Mouse (Mus musculus) adrenal gland, postnatal 10 days (tissue): ENCODE data around the gene Hexb. TPM values are rescaled to one million over a fixed set of nuclear protein-coding genes. Genes with fewer than 3 reads are reported as not detected.
"Not testable (repeated sequence)": the region's sequence is repeated elsewhere in the genome, so short reads cannot be mapped to it uniquely, and the experiment has no call there.

Experiments
- DNase-seq: peaks from one replicate; pipeline ENCODE4 v3.0.0; 2021; ENCODE audit warnings: mixed read lengths
- total RNA-seq, 2 experiments: library from RNA; stranded (reverse); gene quantifications; 2 replicates each; pipeline ENCODE4 v1.2.3; 2021

The Hexb gene
- total RNA-seq, 2 experiments from 2014 or later, result 26.7 to 29.8 TPM

DNA sequence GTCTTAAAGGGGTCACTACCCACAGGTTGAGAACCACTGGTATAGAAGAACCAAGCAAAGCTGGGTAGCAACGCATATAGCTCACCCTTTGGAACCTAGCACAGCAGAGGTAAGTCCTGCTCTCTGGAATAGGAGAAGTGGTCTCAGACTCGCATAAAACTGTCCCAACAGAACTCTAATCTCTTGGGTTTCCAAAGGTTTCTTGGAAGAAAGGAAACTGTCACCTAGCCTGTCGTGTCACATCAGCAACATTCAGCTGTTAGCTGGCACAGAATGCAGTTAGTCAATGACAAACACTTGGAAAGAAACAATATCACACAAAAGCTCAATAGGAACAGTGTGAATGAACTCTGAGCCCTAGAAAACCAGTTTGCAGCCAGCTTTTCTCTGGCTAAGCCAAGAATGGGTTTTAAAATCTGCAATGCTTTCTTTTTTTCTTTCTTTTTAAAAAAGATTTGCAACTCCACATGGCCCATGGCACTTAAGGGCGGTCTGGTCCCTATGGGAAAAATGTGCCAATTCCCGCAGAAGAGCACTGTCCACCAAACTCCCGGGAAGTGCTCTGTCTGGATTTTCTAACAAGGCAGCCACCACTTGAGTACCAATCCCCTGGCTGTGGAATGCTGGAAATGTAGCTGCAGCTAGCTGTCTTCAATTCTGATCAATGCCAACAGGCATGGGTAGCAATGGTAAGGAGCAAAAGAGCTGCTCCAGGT is 17.9 kb downstream of the Hexb start:
- no peak for DNase-seq

DNA sequence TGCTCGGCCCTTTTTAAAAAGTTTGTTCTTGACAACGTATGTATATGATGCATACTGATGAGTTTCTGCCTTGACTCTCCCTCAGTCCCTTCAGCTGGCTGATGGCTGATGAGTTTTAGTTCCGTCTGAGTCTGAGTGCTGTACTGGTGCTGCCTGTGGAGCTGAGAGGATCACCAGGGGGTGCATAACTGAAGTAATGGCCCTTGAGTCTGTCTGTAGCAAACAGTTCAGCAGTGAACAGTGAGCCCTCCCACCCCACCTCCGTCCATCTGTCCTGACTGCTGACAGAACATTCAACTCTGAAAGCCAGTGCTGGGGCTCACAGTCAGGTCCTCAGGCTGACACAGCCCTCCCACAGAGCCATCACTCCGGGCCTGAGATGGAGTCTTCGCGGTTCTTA is 19.2 kb downstream of the Hexb start:
- no peak for DNase-seq

DNA sequence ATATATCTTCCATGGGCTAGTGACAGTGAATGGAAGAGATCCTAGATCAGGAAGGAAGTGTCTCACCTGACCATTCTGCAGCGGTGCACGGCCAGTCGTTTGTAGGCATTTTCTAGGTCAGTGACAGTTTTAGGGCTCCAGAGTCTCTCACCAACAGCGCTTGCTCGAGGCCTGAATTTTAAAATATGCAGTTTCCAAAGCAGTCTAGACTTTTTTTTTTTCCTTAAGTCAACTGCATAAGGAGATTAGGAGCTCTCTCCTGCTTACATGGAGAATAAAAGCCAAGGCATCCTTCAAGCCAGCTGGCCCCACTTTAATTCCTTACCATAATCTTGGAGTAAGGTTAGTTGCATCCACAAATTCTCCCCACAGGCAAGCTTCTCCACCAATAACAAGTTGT is 21.4 kb downstream of the Hexb start:
- no peak for DNase-seq

DNA sequence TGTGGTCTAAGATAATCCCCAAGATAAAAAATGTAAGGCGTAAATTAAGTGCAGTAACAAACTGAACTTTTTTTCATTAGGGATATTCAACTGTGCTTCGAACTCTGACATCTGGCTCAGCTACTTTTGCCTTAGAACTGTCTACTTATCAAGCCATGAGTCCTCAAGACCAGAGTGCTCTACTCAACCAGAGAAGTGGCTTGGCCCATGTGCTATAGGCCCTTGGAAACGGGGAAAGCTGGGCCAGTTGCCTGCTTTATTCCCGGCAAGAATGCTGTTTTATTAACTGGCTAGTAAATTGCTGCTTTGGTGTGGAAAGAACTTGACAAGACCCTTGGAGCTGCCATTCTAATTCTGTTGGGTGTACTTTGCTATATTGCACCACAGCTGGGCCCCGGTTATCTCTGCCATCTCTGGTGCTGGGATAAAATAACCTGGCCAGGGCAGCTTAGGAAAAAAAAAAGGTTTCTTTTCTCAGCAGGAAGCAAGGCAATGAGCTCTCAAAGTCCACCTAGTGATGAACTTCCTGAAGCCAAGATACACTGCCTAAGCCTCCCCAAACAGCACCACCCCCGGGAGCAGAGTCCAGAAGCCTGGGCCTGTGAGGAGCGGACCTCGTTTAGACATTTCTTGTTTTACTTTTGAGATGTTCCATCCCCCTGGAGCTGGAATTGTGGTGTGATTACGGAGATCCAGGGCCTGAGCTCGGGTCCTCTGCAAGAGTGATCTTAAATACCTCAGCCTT is 22.5 kb downstream of the Hexb start:
- no peak for DNase-seq

DNA sequence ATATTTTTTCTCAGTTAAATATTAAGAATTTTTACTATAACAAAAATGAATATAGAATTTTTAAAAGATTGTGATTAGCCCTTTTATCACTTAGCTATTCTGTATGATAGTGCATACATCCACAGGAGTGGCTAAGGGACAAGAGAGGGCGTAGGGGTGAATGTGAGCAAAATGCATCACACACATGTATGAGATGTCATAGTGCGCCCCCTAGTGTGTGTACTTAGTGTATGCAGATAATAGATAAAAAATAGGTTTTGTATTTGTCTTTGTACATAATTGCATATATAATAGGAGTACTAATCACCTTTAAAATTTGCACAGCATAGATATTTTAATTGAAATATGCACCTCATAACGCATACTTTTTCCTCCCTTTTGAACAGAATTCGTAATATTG is 52.3 kb downstream of the Hexb start:
- DNase-seq, result peak; percentile 65

DNA sequence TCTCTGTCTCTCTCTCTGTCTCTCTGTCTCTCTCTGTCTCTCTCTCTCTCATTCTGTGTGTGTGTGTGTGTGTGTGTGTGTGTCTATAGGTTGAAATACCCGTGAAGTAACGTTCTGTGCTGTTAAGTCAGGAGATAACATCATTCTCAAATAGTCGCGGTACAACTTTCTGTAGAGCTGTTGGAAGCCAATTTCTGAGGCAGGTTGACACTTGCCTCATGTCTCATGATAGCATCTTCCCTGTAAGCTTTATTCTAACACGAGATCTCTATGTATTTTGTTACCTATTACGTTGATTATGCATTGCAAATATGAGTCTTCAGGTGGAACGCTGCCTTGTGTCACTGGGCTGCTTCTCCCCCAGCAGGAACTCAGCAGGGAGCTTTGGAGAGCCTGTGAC is 55.8 kb downstream of the Hexb start:
- no peak for DNase-seq

DNA sequence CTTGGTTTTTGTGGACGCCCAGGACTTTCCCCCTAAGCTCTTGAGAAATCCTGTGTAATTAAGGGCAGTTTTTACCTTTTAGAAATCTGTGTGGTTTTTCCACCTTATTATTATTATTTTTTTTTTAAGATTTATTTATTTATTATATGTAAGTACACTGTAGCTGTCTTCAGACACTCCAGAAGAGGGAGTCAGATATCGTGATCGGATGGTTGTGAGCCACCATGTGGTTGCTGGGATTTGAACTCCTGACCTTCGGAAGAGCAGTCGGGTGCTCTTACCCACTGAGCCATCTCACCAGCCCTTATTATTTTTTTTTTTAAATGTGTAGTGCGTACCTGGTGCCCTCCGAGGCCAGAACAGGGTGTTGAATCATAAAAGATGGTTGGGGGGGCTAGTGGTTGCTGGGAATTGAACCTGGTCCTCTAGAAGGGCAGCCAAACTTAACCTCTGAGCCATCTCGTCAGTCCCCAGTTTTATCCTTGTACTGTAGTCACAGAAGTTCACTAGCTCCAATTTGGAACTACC is 59.7 kb downstream of the Hexb start:
- not testable (repeated sequence) for DNase-seq

DNA sequence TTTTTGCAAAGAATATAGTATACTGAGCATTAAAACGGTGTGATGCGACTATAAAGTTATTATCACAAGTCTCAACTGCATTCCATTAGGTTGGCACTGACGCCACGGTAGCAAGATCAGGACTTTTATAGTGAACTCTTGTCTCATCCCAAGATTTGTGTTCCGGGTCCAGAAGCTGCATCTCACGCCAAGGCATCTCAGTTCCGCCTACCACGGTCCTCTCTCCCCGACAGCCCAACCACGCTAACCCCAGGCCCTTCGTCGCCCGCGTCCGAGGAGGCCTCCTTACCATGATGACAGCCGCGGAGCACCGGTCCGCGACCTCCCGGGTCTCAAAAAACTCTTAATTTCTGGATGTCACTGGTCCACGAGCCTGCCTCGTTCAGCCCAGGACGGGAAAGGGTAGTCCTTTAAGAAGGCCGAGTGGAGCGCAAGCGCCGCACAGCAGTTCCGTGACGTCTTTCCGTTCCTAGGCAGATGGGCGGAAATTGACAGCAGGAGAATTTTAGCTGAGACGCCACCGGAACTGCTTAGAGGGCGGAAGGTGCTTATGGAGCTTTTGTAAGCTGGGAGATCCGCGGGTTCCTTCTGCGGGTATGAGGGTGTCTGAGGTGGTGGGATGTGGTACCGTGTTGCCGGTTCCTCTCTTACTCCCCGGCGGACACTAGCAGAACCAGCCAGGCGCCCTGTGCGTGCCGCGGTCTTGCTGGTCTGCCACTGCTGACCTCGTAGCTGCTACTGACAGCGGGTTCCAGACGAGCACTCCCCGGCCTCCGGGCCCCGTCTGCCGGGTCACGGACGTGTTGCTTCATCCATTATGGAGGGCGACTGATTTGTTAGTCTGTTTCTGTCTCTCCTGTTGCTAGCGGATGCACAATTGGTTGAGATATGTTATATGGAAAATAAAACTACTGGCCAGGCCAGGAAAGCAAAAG is 60.4 kb downstream of the Hexb start, which contains the start of the genes Gfm2 and Nsa2:
Gfm2 (plus strand) TSS at position 472 of the 935 bp plus-strand sequence.
Nsa2 (minus strand) TSS at position 472 of the 935 bp plus-strand sequence.
- DNase-seq, result peak; percentile 90

DNA sequence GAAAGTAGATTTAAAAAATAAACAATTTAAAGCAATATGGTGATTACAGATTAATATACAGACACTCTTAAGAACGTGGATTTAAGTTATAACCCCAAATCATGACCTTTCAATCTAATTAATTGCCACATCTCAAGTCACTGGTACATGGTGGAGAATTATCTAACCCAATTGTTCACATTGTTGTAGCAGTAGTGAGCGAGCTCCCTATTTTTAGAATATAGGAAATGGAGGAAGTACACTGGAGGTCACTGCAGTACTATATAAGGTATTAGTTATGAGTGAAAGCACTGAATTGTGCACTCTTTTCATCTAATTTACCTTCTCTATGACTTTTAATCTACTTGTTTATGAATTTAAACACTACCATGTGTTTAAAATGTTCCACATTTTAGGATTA is 67.7 kb downstream of the Hexb start:
- not testable (repeated sequence) for DNase-seq

DNA sequence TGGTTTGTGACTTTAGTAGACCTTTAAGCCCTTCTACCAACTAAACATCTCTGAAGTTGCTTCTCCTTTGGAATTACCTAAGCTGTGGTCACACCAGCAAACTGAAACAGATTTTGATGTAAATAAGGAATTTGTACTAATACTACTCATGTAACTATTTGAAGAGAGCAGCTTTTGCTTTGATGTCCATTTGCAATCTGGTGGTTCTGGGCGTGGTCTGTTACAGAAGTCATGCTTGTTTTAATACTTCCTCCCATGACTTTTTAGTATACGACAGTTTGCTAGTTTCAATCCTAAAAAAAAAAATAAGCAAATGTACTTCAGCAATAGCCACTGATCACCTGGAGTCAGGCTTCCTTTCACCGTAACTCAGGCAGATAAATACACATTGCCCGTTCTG is 68.5 kb downstream of the Hexb start:
- not testable (repeated sequence) for DNase-seq

Other genes starting within 250 kb of the Hexb start
- gene 1700029F12Rik, start 164.0 kb downstream of the Hexb start, total RNA-seq, result not detected
- gene Fam169a, start 131.1 kb downstream of the Hexb start, total RNA-seq, result 1 to 10 TPM; 4.9 to 5.4 TPM
- 10 to 100 TPM in 1 of 2 experiments, under 1 TPM in 1; 0.87 to 17.1 TPM for gene Gm6169, start 99.1 kb downstream of the Hexb start, total RNA-seq
- gene Gfm2, start 60.4 kb downstream of the Hexb start, total RNA-seq, result 10 to 100 TPM; 36.4 to 43.5 TPM
- gene Nsa2, start 60.4 kb downstream of the Hexb start, total RNA-seq, result 10 to 100 TPM; 84.0 to 85.8 TPM
- gene Enc1, start 42.7 kb upstream of the Hexb start, total RNA-seq, result 10 to 100 TPM; 19.6 to 20.3 TPM